Mouse (Mus musculus) megakaryocyte, embryonic 14.5 days (primary cell): ENCODE measurements around the gene Srsf2. TPM values are rescaled to one million over a fixed set of nuclear protein-coding genes. Genes with fewer than 3 reads are reported as not detected.
A peak's percentile ranks its signal among the peaks of the same experiment; 100 is the strongest.
"Not testable (repeated sequence)": the region's sequence is repeated elsewhere in the genome, so short reads cannot be mapped to it uniquely, and the experiment has no call there.

ENCODE experiments used
- H3K27me3 ChIP-seq: replicated peaks from 2 replicates; pipeline ENCODE3; 2012; ENCODE audit warnings: inconsistent platforms
- H3K36me3 ChIP-seq: replicated peaks from 2 replicates; pipeline ENCODE3; 2012; ENCODE audit warnings: low read length, inconsistent platforms, mixed read lengths
- H3K4me1 ChIP-seq: 2 replicates; pipeline ENCODE4 v1.6.1; 2012; ENCODE audit warnings: inconsistent platforms
- H3K4me3 ChIP-seq: replicated peaks from 2 replicates; pipeline ENCODE3; 2012; ENCODE audit warnings: moderate library complexity, mild to moderate bottlenecking, inconsistent platforms
- H3K9me3 ChIP-seq: 2 replicates; pipeline ENCODE4 v1.6.1; 2012; ENCODE audit warnings: inconsistent platforms
- FLI1 ChIP-seq: IDR thresholded peaks from 2 replicates; pipeline ENCODE4 v1.6.1; 2012; ENCODE audit warnings: low read length, inconsistent platforms, mixed read lengths
- GATA1 ChIP-seq: IDR thresholded peaks from 3 replicates; pipeline ENCODE4 v1.6.1; 2012; ENCODE audit warnings: mixed read lengths, low read length, inconsistent platforms, borderline replicate concordance
- polyA plus RNA-seq: library from polyadenylated mRNA; stranded (reverse); fragments of >175 nt; gene quantifications from 2 replicates; pipeline ENCODE4 v1.2.3, GENCODE M21; 2012; ENCODE audit warnings: low replicate concordance; ENCODE audit not compliant: insufficient read depth

The Srsf2 gene
- 784 and 1,500 TPM in 2 replicates for polyA plus RNA-seq

- Histone ChIP-seq H3K4me3 (peak within 1 kb of the TSS; percentile 100), H3K36me3 (peaks cover 50% of the 10 kb centered on the region), H3K9me3 (no peaks in the 10 kb centered on the region)
These were observed at the start of gene Srsf2 for GRCm38 (mm10) chr11:116852891-116853511. TSS of gene Srsf2 (minus strand) at chr11:116853094.

GRCm38 (mm10) chr11:116902588-116902987, 49.7 kb upstream of the Srsf2 start:
- not testable (repeated sequence) for H3K4me3 ChIP-seq, H3K36me3 ChIP-seq
- peaks cover 66% of the 10 kb centered on the region for H3K27me3 ChIP-seq
- peaks cover 10% of the 10 kb centered on the region for H3K9me3 ChIP-seq
- H3K4me1 ChIP-seq: peaks cover 16% of the 10 kb centered on the region

More at GRCm38 (mm10) chr11:116852891-116853511, at the start of gene Srsf2:
- Histone ChIP-seq H3K27me3 (no peaks in the 10 kb centered on the region), H3K4me1 (peaks cover 30% of the 10 kb centered on the region)
- TF ChIP-seq GATA1 (no peak), FLI1 (no peak)

GRCm38 (mm10) chr11:116899247-116899646, 46.4 kb upstream of the Srsf2 start:
- H3K36me3 ChIP-seq: no peaks in the 10 kb centered on the region
- TF ChIP-seq GATA1 (no peak), FLI1 (no peak)
- H3K27me3 ChIP-seq: peaks cover 68% of the 10 kb centered on the region
- H3K4me1 ChIP-seq: peaks cover 5% of the 10 kb centered on the region; the same call in 1 of the 2 replicates
- no peak overlapping the region for H3K4me3 ChIP-seq
- peaks cover 10% of the 10 kb centered on the region for H3K9me3 ChIP-seq

GRCm38 (mm10) chr11:116895402-116895801, 42.5 kb upstream of the Srsf2 start:
- Histone ChIP-seq H3K27me3 (peaks cover 64% of the 10 kb centered on the region), H3K9me3 (0 out of 2 replicates have a peak, but pooled peaks cover 4% of the 10 kb centered on the region), H3K36me3 (no peaks in the 10 kb centered on the region), H3K4me3 (no peak overlapping the region), H3K4me1 (peaks cover 8% of the 10 kb centered on the region)
- TF ChIP-seq FLI1 (no peak), GATA1 (no peak)

- TF ChIP-seq FLI1 (no peak), GATA1 (no peak)
- Histone ChIP-seq H3K36me3 (no peaks in the 10 kb centered on the region), H3K4me1 (peaks cover 8% of the 10 kb centered on the region), H3K27me3 (peaks cover 74% of the 10 kb centered on the region), H3K4me3 (no peak overlapping the region), H3K9me3 (0 out of 2 replicates have a peak, but pooled peaks cover 4% of the 10 kb centered on the region)
These were observed 40.9 kb upstream of the Srsf2 start for GRCm38 (mm10) chr11:116893532-116894442.

- no peaks in the 10 kb centered on the region for H3K36me3 ChIP-seq
- H3K9me3 ChIP-seq: 0 out of 2 replicates have a peak, but pooled peaks cover 4% of the 10 kb centered on the region
- peaks cover 71% of the 10 kb centered on the region for H3K27me3 ChIP-seq
- H3K4me3 ChIP-seq: no peak overlapping the region
- H3K4me1 ChIP-seq: peaks cover 8% of the 10 kb centered on the region
- TF ChIP-seq GATA1 (no peak), FLI1 (no peak)
These were observed 34.2 kb upstream of the Srsf2 start for GRCm38 (mm10) chr11:116887136-116887535.

GRCm38 (mm10) chr11:116885275-116886151, 32.6 kb upstream of the Srsf2 start:
- TF ChIP-seq FLI1 (no peak), GATA1 (no peak)
- peaks cover 62% of the 10 kb centered on the region for H3K27me3 ChIP-seq
- H3K9me3 ChIP-seq: no peaks in the 10 kb centered on the region
- H3K4me1 ChIP-seq: peaks cover 8% of the 10 kb centered on the region
- no peaks in the 10 kb centered on the region for H3K36me3 ChIP-seq
- H3K4me3 ChIP-seq: peak overlapping the region; percentile 85

- Histone ChIP-seq H3K4me3 (no peak overlapping the region), H3K4me1 (peaks cover 8% of the 10 kb centered on the region), H3K9me3 (no peaks in the 10 kb centered on the region), H3K27me3 (peaks cover 48% of the 10 kb centered on the region), H3K36me3 (no peaks in the 10 kb centered on the region)
- TF ChIP-seq FLI1: no peak
- no peak for TF ChIP-seq GATA1
These were observed 31.2 kb upstream of the Srsf2 start for GRCm38 (mm10) chr11:116884061-116884460.

- TF ChIP-seq FLI1 (no peak), GATA1 (no peak)
- Histone ChIP-seq H3K4me3 (no peak overlapping the region), H3K27me3 (peaks cover 46% of the 10 kb centered on the region), H3K36me3 (no peaks in the 10 kb centered on the region), H3K9me3 (no peaks in the 10 kb centered on the region), H3K4me1 (peaks cover 8% of the 10 kb centered on the region)
These were observed 29.6 kb upstream of the Srsf2 start for GRCm38 (mm10) chr11:116882446-116882845.
